ENCODE assay signal across 8 mouse cellular contexts in genomic region chrX:133981231-133982002, GRCm38 (mm10). TPM values are rescaled to one million over a fixed set of nuclear protein-coding genes. Genes with fewer than 3 reads are reported as not detected.
A peak's percentile ranks its signal among the peaks of the same experiment; 100 is the strongest.
DNase-seq lines count a peak whose midpoint lies in the region; ATAC-seq and TF ChIP-seq lines count a peak whose summit lies in the region.

Sytl4 (minus strand) TSS chrX:133981812.

- H3K9ac ChIP-seq in ES-E14 (ENCODE audit: insufficient read depth, low read depth, low read length, poor library complexity, severe bottlenecking) = no peak within 1 kb of the TSS
- peak within 1 kb of the TSS; percentile 42 for H3K9ac ChIP-seq in lung, embryonic 14.5 days

- H3K4me2 ChIP-seq in lung, embryonic 14.5 days = peak within 1 kb of the TSS; percentile 68

- H3K36me3 ChIP-seq in ES-E14 (ENCODE audit: control insufficient read depth, insufficient read depth, low read length, poor library complexity, severe bottlenecking) = no peaks in the 10 kb centered on the region
- H3K36me3 ChIP-seq in kidney, adult 2 months (ENCODE audit: control insufficient read depth, insufficient read depth, low read length) = no peaks in the 10 kb centered on the region
- no peaks in the 10 kb centered on the region for H3K36me3 ChIP-seq in lung, embryonic 14.5 days (ENCODE audit: insufficient read depth)

- in situ Hi-C loops in ES-E14 (cut with MboI; ENCODE audit: low sequenced_read_pairs in 2 of 2, unreplicated experiment in 2 of 2) = no loop called here

- H3K4me3 ChIP-seq in ES-E14 (ENCODE audit: insufficient read depth in 1 of 2, low read depth in 1 of 2, low read length in 2 of 2, poor library complexity in 1 of 2, severe bottlenecking in 1 of 2) = peak within 1 kb of the TSS; percentile 42 to 53
- peak within 1 kb of the TSS; percentile 95 for H3K4me3 ChIP-seq in kidney, adult 2 months (ENCODE audit: insufficient read depth, low read depth, low read length)
- H3K4me3 ChIP-seq in lung, embryonic 14.5 days (ENCODE audit: low read depth, low read length) = peak within 1 kb of the TSS; percentile 50

- TF ChIP-seq POLR2A in kidney, adult 2 months (IDR thresholded peaks at IDR 0.05; ENCODE audit: low read depth, low read length) = no peak

- H3K27ac ChIP-seq in ES-E14 (ENCODE audit: insufficient read depth, low read depth, low read length, poor library complexity, severe bottlenecking) = no peak within 1 kb of the TSS
- H3K27ac ChIP-seq in kidney, adult 2 months (ENCODE audit: insufficient read depth, low read depth, low read length) = no peak within 1 kb of the TSS; the same call in 1 of the 2 replicates
- H3K27ac ChIP-seq in lung, embryonic 14.5 days (ENCODE audit: low read depth) = no peak within 1 kb of the TSS

- H3K27me3 ChIP-seq in kidney, adult 2 months (replicated peaks; ENCODE audit: control insufficient read depth, insufficient read depth, low read length) = no peaks in the 10 kb centered on the region
- H3K27me3 ChIP-seq in lung, embryonic 14.5 days (ENCODE audit: insufficient read depth, low read length) = no peaks in the 10 kb centered on the region

- 1% methylated on average over 29 of the region's 29 CpGs for WGBS in kidney, adult 2 months
- WGBS in lung, embryonic 14.5 days = 14% methylated on average over 29 of the region's 29 CpGs

- H3K4me1 ChIP-seq in ES-E14 (ENCODE audit: control insufficient read depth in 2 of 2, insufficient read depth in 2 of 2, low read length in 2 of 2, poor library complexity in 1 of 2) = no peaks in the 10 kb centered on the region
- no peaks in the 10 kb centered on the region for H3K4me1 ChIP-seq in kidney, adult 2 months (ENCODE audit: control insufficient read depth, insufficient read depth, low read length)
- no peaks in the 10 kb centered on the region for H3K4me1 ChIP-seq in lung, embryonic 14.5 days (ENCODE audit: insufficient read depth)

- H3K9me3 ChIP-seq in ES-E14 (ENCODE audit: control insufficient read depth, insufficient read depth, low read depth, low read length) = no peaks in the 10 kb centered on the region
- no peaks in the 10 kb centered on the region for H3K9me3 ChIP-seq in lung, embryonic 14.5 days (ENCODE audit: low read depth, low read length)

- ATAC-seq in lung, embryonic 14.5 days (ENCODE audit: insufficient read depth) = peak; percentile 95
- no peak for ATAC-seq in activated CD4-positive, CD25-positive, alpha-beta regulatory T cell, adult 4 months

- TF ChIP-seq CTCF in kidney, adult 2 months (conservative IDR thresholded peaks at IDR 0.05; ENCODE audit: insufficient read depth, insufficient read length, low read depth, low read length) = no peak
- no peak for TF ChIP-seq CTCF in lung, embryonic 14.5 days (IDR thresholded peaks at IDR 0.05; ENCODE audit: low read depth)

- DNase-seq in ES-E14 (ENCODE audit: low read depth, low spot score) = no peak
- DNase-seq in embryo, embryonic 10.5 days (ENCODE audit: low spot score) = peak; percentile 63
- peak; percentile 17 for DNase-seq in heart, adult 8-10 months (ENCODE audit: low spot score)
- peak; percentile 50 for DNase-seq in kidney, adult 2 months
- peak; percentile 74 for DNase-seq in lung, embryonic 14.5 days
- DNase-seq in ovary, postnatal 14 days (ENCODE audit: low spot score) = peak; percentile 24
- DNase-seq in layer of hippocampus, postnatal 14 days (ENCODE audit: low spot score in 2 of 2) = no peak

TF ChIP-seq in ES-E14, 5 proteins besides CTCF, POLR2A, EP300 and RAD21:
- TF ChIP-seq MAFK (IDR thresholded peaks at IDR 0.05; ENCODE audit: insufficient read depth, low read depth, low read length) (no peak), HCFC1 (IDR thresholded peaks at IDR 0.05; ENCODE audit: borderline replicate concordance, insufficient read depth, low read length) (no peak), ZNF384 (IDR thresholded peaks at IDR 0.05; ENCODE audit: low read depth, low read length) (no peak), CHD2 (IDR thresholded peaks at IDR 0.05; ENCODE audit: low read depth, low read length) (no peak), ZC3H11A (IDR thresholded peaks at IDR 0.05; ENCODE audit: borderline replicate concordance, low read depth, low read length) (no peak)

RNA-seq across cellular contexts. Expression of gene Sytl4, which starts in this region (rescaled TPM):
- 0.54 and 0.58 TPM in 2 replicates for total RNA-seq in ES-E14 (2012; rRNA removed)
- total RNA-seq in heart, adult 8-10 months (2022) = 1 to 10 TPM; 1.2 to 2.8 (median 2.3) TPM
- 1.2 and 1.5 TPM in 2 replicates for polyA plus RNA-seq in kidney, adult 2 months (2012; rRNA removed)
- 5.1 and 6.7 TPM in 2 replicates for polyA plus RNA-seq in lung, embryonic 14.5 days (2014; fragmentation: Nextera tagmentation; extraction: Ambion mirVana)
- under 1 TPM; 0.32 to 0.34 TPM for polyA plus RNA-seq in activated CD4-positive, CD25-positive, alpha-beta regulatory T cell, adult 4 months (2017; shearing (Covaris generic))
- total RNA-seq in layer of hippocampus, postnatal 14 days (2021) = 1 to 10 TPM in 1 of 2 experiments, under 1 TPM in 1; 0.88 to 1.0 TPM

Comparison
In these comparisons a context has a peak if more than half of its experiments do, and no peak if none do; other contexts are left out.
1. DNase-seq: peak in embryo, embryonic 10.5 days (single experiment), heart, adult 8-10 months (single experiment), kidney, adult 2 months (single experiment), lung, embryonic 14.5 days (single experiment) and ovary, postnatal 14 days (single experiment); none in ES-E14 (single experiment) and layer of hippocampus, postnatal 14 days (0 of 2).
2. Peak in every context shown above with its lines, with median percentiles within 50 percentile points of each other: H3K4me3 ChIP-seq.